10 mouse cellular contexts compared by ENCODE assay signal in genomic region chr8:108931837-108932236, GRCm38 (mm10).
DNase-seq lines count a peak whose midpoint lies in the region; ATAC-seq and TF ChIP-seq lines count a peak whose summit lies in the region.
"Had no signal": no experiment of that assay in that cellular context is flagged by ENCODE, and none has a peak within 500 bp of the region (broad histone marks: within the 10 kb centered on the region; RNA-seq: fewer than 3 reads in every experiment).

No protein-coding gene starts in this region.

- H3K4me3 ChIP-seq in forebrain, embryonic 10.5 days = no peak overlapping the region
- H3K4me3 ChIP-seq in forebrain, embryonic 12.5 days (replicated peaks) = no peak overlapping the region
- H3K4me3 ChIP-seq in midbrain, embryonic 10.5 days = no peak overlapping the region
- H3K4me3 ChIP-seq in midbrain, embryonic 11.5 days (ENCODE audit: low read depth, low read length) = no peak overlapping the region
- H3K4me3 ChIP-seq in hindbrain, embryonic 11.5 days (ENCODE audit: low read depth, low read length) = no peak overlapping the region
- no peak overlapping the region for H3K4me3 ChIP-seq in midbrain, postnatal 0 days (ENCODE audit: low read depth, low read length)
- H3K4me3 ChIP-seq: embryonic facial prominence, embryonic 12.5 days had no signal

- peak overlapping the region; percentile 48; the same call in 1 of the 2 replicates for H3K27ac ChIP-seq in forebrain, embryonic 10.5 days
- no peak overlapping the region for H3K27ac ChIP-seq in forebrain, embryonic 12.5 days
- peak overlapping the region; percentile 33; the same call in 1 of the 2 replicates for H3K27ac ChIP-seq in midbrain, embryonic 10.5 days (replicated peaks)
- H3K27ac ChIP-seq in midbrain, embryonic 11.5 days (ENCODE audit: low read depth, low read length) = no peak overlapping the region
- 0 out of 2 replicates have a peak overlapping the region, but pooled peaks have one; percentile 32 for H3K27ac ChIP-seq in hindbrain, embryonic 11.5 days (ENCODE audit: low read depth, low read length)
- H3K27ac ChIP-seq in midbrain, postnatal 0 days (ENCODE audit: low read depth, low read length) = no peak overlapping the region
- H3K27ac ChIP-seq: embryonic facial prominence, embryonic 12.5 days had no signal

- peaks cover 4% of the 10 kb centered on the region; the same call in 1 of the 2 replicates for H3K27me3 ChIP-seq in forebrain, embryonic 10.5 days (ENCODE audit: poor library complexity, severe bottlenecking)
- H3K27me3 ChIP-seq in forebrain, embryonic 12.5 days = 0 out of 2 replicates have a peak, but pooled peaks cover 5% of the 10 kb centered on the region
- no peaks in the 10 kb centered on the region for H3K27me3 ChIP-seq in midbrain, embryonic 10.5 days (ENCODE audit: low read depth, poor library complexity, severe bottlenecking)
- H3K27me3 ChIP-seq in midbrain, embryonic 11.5 days (ENCODE audit: control insufficient read depth, insufficient read depth, low read length) = no peaks in the 10 kb centered on the region
- no peaks in the 10 kb centered on the region for H3K27me3 ChIP-seq in hindbrain, embryonic 11.5 days (ENCODE audit: control insufficient read depth, insufficient read depth, low read length)
- H3K27me3 ChIP-seq in midbrain, postnatal 0 days (ENCODE audit: insufficient read depth, low read length) = no peaks in the 10 kb centered on the region
- H3K27me3 ChIP-seq: embryonic facial prominence, embryonic 12.5 days had no signal

- no peak for TF ChIP-seq CTCF in midbrain, postnatal 0 days (IDR thresholded peaks at IDR 0.05)

- DNase-seq in forebrain, embryonic 10.5 days (ENCODE audit: extremely low spot score, low spot score) = no peak
- no peak for DNase-seq in midbrain, embryonic 10.5 days (ENCODE audit: low spot score)
- no peak for DNase-seq in midbrain, embryonic 11.5 days (ENCODE audit: low spot score, missing footprints)
- DNase-seq in hindbrain, embryonic 11.5 days (ENCODE audit: low spot score) = no peak
- peak; percentile 39 for DNase-seq in midbrain, postnatal 0 days (ENCODE audit: low spot score)
- DNase-seq in testis, postnatal 14 days (ENCODE audit: low spot score) = no peak

- WGBS in forebrain, embryonic 10.5 days = 79% methylated on average over 13 of the region's 13 CpGs
- 43% methylated on average over 13 of the region's 13 CpGs for WGBS in forebrain, embryonic 12.5 days
- WGBS in midbrain, embryonic 10.5 days = 78% methylated on average over 13 of the region's 13 CpGs
- 63% methylated on average over 13 of the region's 13 CpGs for WGBS in midbrain, embryonic 11.5 days
- WGBS in hindbrain, embryonic 11.5 days = 61% methylated on average over 13 of the region's 13 CpGs
- 35% methylated on average over 13 of the region's 13 CpGs for WGBS in midbrain, postnatal 0 days

- H3K9me3 ChIP-seq in forebrain, embryonic 10.5 days = no peaks in the 10 kb centered on the region
- no peaks in the 10 kb centered on the region for H3K9me3 ChIP-seq in forebrain, embryonic 12.5 days
- H3K9me3 ChIP-seq in midbrain, embryonic 10.5 days (replicated peaks) = no peaks in the 10 kb centered on the region
- no peaks in the 10 kb centered on the region for H3K9me3 ChIP-seq in midbrain, embryonic 11.5 days (ENCODE audit: control insufficient read depth, low read length)
- H3K9me3 ChIP-seq in hindbrain, embryonic 11.5 days (ENCODE audit: control insufficient read depth, low read length) = no peaks in the 10 kb centered on the region
- H3K9me3 ChIP-seq in midbrain, postnatal 0 days (ENCODE audit: low read length) = no peaks in the 10 kb centered on the region
- H3K9me3 ChIP-seq: embryonic facial prominence, embryonic 12.5 days had no signal

- H3K4me1 ChIP-seq in forebrain, embryonic 10.5 days = peaks cover 46% of the 10 kb centered on the region
- peaks cover 47% of the 10 kb centered on the region for H3K4me1 ChIP-seq in forebrain, embryonic 12.5 days
- peaks cover 24% of the 10 kb centered on the region for H3K4me1 ChIP-seq in midbrain, embryonic 10.5 days
- H3K4me1 ChIP-seq in midbrain, embryonic 11.5 days (ENCODE audit: control insufficient read depth, insufficient read depth, low read length) = peaks cover 7% of the 10 kb centered on the region
- H3K4me1 ChIP-seq in hindbrain, embryonic 11.5 days (replicated peaks; ENCODE audit: control insufficient read depth, insufficient read depth, low read length) = no peaks in the 10 kb centered on the region; the same call in 1 of the 2 replicates
- H3K4me1 ChIP-seq in midbrain, postnatal 0 days (ENCODE audit: insufficient read depth, low read length) = peaks cover 2% of the 10 kb centered on the region; the same call in 1 of the 2 replicates
- H3K4me1 ChIP-seq: embryonic facial prominence, embryonic 12.5 days had no signal

- H3K9ac ChIP-seq in forebrain, embryonic 12.5 days = no peak overlapping the region
- no peak overlapping the region for H3K9ac ChIP-seq in midbrain, embryonic 11.5 days (ENCODE audit: low read length)
- no peak overlapping the region for H3K9ac ChIP-seq in hindbrain, embryonic 11.5 days (ENCODE audit: low read depth, low read length)
- H3K9ac ChIP-seq in midbrain, postnatal 0 days (replicated peaks; ENCODE audit: low read length, poor library complexity, severe bottlenecking) = 0 out of 2 replicates have a peak overlapping the region, but pooled peaks have one; percentile 13
- H3K9ac ChIP-seq: embryonic facial prominence, embryonic 12.5 days had no signal

- no peak overlapping the region for H3K4me2 ChIP-seq in forebrain, embryonic 12.5 days
- H3K4me2 ChIP-seq in midbrain, embryonic 11.5 days = no peak overlapping the region
- no peak overlapping the region for H3K4me2 ChIP-seq in hindbrain, embryonic 11.5 days (replicated peaks; ENCODE audit: low read depth, low read length)
- H3K4me2 ChIP-seq in midbrain, postnatal 0 days (ENCODE audit: low read depth, low read length, poor library complexity, severe bottlenecking) = no peak overlapping the region
- H3K4me2 ChIP-seq: embryonic facial prominence, embryonic 12.5 days; heart, embryonic 11.5 days had no signal

- H3K36me3 ChIP-seq in forebrain, embryonic 10.5 days (replicated peaks) = peaks cover 41% of the 10 kb centered on the region
- H3K36me3 ChIP-seq in forebrain, embryonic 12.5 days (replicated peaks) = peaks cover 16% of the 10 kb centered on the region; the same call in 1 of the 2 replicates
- H3K36me3 ChIP-seq in midbrain, embryonic 10.5 days = peaks cover 46% of the 10 kb centered on the region
- H3K36me3 ChIP-seq in midbrain, embryonic 11.5 days (ENCODE audit: control insufficient read depth, insufficient read depth, low read length) = peaks cover 6% of the 10 kb centered on the region
- H3K36me3 ChIP-seq in hindbrain, embryonic 11.5 days (ENCODE audit: control insufficient read depth, insufficient read depth, low read length) = no peaks in the 10 kb centered on the region
- peaks cover 16% of the 10 kb centered on the region for H3K36me3 ChIP-seq in midbrain, postnatal 0 days (ENCODE audit: insufficient read depth, low read length)

- ATAC-seq in forebrain, embryonic 12.5 days (ENCODE audit: low FRiP score) = no peak
- no peak for ATAC-seq in midbrain, embryonic 11.5 days (ENCODE audit: low FRiP score)
- ATAC-seq in hindbrain, embryonic 11.5 days (ENCODE audit: low FRiP score) = no peak
- no peak for ATAC-seq in midbrain, postnatal 0 days (ENCODE audit: low FRiP score)
- ATAC-seq in cerebellum, adult (ENCODE audit: insufficient number of reproducible peaks, low FRiP score, low TSS enrichment) = no peak

Comparison
In these comparisons a context has a peak if more than half of its experiments do, and no peak if none do; other contexts are left out.
1. H3K27ac ChIP-seq: peak in forebrain, embryonic 10.5 days (single experiment), midbrain, embryonic 10.5 days (single experiment) and hindbrain, embryonic 11.5 days (single experiment); none in forebrain, embryonic 12.5 days (single experiment), midbrain, embryonic 11.5 days (single experiment) and midbrain, postnatal 0 days (single experiment).